Mouse (Mus musculus): ENCODE data around the gene Kiz.

Gene Kiz

DNA sequence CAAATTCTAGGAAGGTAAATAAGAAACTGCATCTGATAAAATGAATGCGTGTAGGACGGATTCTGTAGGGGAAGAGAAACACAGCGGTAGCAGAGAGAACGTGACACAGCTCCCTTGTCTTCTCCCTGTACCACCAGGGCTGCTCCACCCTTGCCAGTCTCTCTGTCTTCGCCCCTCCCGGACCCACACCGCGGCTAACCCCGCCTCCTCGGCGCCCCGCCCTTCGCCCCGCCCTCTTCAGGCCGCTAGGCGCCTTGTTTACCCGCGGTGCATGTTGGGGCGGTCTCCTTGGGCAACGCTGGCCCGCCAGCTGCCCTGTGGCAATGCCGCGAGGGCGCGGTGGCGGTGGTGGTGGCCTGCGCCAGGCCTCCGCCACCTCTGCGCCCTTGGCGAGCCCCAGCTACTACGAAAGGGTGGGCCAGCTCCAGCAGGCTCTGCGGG lies at the start of gene Kiz:
TSS of gene Kiz (plus strand) at position 266 of the 441 bp plus-strand sequence.
- peak; percentile 94 to 96 for DNase-seq (ENCODE audit: low spot score in 2 of 2)

DNA sequence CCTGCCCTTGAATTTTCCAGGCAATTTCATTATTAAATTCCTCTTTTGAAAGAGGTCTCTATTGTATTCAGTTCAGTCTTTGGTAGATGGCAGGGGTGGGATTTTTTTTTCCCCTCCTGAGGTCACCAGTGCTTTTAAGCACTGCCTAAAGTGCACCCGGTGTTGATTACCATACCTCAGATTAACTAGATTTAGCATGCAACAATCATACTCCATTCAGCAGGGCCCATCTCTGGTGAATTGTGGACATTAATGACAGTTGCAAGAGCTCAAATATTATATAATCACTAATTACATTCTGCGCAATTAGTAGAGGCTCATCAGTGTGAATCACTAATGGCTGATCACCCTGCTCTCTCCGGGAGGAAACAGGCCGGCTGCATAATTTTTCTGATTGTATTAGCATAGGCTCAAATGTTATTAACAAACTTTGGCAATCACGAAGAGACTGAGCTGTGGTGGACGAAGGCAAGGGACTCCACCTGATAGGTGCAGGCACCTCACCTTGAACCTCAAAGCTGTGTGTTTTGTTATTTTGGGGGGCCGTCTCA lies 45.9 kb upstream of the Kiz start:
- DNase-seq (ENCODE audit: low spot score in 2 of 2) = no peak

DNA sequence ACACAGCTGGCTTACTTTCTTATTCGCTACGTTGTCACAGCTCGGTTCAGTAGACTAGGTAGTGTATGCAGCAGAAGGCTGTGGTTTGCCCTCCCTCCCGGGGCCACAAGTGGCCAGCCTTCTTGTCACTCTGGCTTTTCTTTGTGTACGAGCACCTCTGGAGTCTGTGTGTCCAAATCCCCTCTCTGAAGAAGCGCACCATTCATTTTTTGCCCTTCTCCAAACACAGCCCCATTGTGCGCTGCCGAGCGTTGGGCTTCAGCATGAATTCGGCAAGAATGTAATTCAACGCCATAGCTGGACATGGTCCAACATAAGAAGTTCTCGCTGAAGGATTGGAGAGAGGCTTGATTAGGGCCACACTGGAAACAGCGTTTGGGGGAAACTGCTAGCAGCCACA lies 45.0 kb upstream of the Kiz start:
- no peak for DNase-seq (ENCODE audit: low spot score in 2 of 2)

DNA sequence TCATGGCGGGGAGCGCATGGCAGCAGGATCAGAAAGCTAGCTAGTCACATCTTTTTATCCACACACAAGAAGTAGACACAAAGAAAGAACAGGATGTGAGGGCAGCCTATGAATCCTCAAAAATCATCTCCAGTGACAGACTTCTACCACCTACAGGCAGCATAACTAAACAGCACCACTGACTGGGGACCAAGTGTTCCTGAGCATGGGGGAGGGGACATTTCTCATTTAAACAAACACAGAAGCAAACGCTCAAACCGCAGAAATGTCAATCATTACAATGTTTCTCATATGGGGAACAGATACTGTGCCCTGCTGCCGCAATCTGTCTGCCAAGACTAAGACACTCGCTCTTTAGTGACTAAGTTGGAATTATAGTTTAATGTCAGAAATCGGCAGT lies 40.7 kb upstream of the Kiz start:
- DNase-seq (ENCODE audit: low spot score in 2 of 2) = no peak

DNA sequence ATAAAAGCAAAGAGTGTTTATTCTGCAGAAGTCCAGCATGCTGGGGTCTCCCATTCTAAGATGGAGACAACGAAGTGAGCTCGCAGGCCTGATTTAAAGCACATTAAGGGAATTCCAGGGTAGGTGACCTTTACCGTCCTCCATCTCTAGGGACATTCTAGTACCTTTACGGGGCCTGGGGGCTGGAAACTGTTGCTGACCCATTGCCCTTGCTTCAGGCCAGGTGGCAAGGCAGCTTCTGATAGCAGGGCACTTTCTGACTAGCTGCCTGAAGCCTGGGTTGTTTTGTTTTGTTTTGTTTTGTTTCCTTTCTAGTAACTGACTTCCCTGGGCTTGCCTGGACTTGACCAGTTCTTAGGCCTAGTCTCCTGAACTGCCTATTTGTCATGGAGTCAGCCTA lies 36.6 kb upstream of the Kiz start:
- DNase-seq (ENCODE audit: low spot score in 2 of 2) = no peak

DNA sequence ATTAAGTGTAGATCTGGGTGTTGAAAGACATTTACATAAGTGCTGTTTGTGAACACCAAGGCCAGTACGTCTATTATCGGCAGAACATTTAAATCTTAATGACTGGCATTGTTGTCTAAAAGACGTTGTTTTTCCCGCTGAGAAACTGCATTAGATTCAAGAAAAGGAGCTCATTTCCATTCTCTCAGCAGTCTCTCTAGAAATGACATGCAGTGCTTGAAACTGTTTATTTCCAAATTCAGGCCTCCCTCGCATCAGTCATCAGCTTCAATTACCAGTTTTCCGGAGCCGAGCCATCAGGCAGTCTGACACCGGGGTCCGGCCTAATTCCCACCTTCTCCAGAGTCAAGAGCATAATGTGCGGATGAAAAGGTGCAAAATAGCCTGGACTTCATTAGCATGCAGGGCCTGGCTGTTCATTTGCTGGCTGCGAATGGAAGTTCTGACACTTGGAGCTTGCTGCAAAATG lies 32.1 kb upstream of the Kiz start:
- no peak for DNase-seq (ENCODE audit: low spot score in 2 of 2)

DNA sequence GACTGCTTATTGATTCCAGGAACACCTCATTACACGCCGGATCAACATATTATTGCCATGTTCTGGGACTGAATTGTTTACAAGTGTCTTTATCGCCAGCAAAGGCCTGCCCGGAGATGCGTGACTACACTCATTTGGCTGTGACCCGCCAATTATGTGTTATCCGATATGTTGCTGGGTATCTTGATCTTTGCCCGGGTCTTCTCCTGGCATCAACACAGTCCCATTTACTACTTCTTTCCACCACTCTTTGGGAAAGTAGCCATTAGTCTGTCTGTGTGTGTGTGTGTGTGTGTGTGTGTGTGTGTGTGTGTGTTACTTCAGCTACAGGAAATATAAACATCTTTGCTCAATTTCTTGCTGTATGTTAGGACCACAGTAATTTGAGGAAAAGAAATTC lies 31.6 kb upstream of the Kiz start:
- no peak for DNase-seq (ENCODE audit: low spot score in 2 of 2)

DNA sequence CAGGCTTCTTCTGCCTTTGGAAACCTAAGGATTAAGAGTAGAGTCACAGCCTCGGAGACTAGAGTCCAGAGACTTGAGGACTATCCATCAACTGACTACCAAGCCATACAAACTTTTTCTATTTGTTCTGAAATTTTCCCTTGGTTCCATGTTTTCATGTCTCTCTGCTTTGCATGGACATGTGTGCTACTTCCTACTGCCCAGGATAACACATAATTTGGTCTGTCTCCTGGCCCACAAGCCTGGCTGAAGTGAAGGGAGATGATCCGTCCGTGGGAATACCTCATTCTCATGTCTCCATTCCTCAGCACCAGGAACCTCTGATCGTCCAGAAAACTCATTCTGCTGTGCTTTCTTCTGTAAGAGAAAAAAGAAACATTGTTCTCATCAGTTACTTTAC lies 27.7 kb upstream of the Kiz start:
- DNase-seq (ENCODE audit: low spot score in 2 of 2) = no peak

DNA sequence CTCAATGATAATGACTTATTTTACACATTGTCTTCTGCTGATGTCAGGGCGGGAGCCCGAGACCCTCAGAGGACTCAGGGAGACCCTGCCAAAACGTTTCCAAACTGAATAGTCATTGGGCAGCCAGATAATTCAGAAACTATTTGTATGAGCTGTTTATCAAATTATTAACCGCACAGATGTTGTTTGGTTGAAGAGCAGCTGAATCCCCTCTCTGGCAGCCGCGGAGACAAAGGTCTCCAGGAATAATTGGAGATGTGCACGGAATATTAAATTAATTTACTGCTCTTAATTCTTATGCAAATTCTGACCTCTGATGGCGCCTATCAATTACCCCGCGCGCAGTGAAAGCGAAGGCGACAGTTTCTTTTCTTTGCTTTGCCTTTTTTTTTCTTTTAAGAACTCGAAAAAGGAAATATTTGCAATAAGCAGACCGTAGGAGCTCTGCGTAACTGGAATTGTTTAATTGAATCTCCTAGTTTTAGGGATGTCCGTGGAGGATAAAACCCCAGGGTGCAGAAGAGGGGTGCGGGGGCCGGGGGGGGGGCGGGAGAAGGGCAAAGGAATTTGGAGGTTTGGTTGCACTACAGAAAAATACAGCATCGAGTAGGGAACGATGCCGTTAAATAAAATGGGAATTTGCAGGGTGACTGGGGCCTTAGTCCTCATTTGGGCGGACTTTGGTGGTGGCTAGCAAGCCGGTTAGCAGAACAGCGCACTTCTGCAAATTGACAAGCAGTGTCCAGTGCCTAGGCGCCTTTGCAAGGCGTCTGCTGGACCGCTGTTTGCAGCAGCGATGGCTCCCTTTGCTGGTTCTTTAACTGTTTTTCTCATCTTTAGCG lies 22.2 kb upstream of the Kiz start:
- DNase-seq (ENCODE audit: low spot score in 2 of 2) = no peak

DNA sequence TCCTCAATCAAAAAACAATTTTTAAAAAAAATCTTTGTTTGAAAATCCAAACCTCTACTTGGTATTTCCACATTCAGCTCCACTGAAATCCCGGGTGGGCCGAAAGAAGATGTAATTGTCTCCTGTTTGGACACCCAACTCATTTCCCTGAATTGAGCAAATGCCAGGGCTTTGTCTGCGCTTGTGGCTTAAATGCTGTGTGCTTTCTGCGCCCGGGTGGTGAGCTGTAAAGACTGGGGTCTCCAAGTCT lies 21.7 kb upstream of the Kiz start:
- DNase-seq (ENCODE audit: low spot score in 2 of 2) = no peak

DNA sequence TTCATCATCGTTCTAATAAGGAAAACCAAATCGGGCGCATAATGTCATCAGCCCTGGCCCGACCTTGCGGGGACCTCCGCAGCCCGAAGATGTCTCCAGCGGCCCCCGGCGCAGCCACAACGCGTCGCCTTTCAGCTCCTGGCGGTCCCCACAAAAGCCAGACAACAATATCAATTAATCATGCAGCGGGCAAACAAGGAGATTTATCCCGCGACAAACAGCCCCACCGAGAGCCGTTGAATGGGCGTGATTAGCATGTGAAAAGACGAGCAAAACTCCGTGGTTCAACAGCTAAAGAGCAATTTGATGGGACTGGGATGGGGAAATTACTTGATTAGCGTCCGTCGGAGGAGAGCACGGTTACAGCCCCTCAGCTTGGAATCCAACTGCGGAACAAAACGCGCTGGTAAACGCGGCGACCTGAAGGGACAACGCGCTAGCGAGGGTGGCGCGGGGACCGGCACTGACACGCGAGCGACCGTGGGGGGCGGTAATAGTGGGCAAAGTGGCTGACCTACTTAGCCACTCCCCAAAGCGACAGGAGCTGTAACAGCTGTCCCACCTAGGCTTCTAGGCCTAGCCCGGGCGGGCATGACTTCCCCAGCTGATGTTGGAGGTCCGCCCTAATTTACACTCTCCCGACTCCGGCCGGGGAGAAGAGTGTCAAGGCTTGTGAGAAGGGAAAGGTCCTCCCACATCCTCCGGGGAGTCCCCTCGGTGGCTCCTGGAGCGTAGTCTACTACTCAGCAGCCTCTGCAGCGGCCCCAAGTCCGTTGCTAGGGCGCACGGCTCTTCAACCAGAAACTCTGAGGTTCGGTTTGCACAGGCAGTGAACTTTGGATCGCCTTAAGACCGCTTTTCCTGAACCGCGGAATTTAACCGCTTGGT lies 21.1 kb upstream of the Kiz start:
- DNase-seq (ENCODE audit: low spot score in 2 of 2) = no peak

DNA sequence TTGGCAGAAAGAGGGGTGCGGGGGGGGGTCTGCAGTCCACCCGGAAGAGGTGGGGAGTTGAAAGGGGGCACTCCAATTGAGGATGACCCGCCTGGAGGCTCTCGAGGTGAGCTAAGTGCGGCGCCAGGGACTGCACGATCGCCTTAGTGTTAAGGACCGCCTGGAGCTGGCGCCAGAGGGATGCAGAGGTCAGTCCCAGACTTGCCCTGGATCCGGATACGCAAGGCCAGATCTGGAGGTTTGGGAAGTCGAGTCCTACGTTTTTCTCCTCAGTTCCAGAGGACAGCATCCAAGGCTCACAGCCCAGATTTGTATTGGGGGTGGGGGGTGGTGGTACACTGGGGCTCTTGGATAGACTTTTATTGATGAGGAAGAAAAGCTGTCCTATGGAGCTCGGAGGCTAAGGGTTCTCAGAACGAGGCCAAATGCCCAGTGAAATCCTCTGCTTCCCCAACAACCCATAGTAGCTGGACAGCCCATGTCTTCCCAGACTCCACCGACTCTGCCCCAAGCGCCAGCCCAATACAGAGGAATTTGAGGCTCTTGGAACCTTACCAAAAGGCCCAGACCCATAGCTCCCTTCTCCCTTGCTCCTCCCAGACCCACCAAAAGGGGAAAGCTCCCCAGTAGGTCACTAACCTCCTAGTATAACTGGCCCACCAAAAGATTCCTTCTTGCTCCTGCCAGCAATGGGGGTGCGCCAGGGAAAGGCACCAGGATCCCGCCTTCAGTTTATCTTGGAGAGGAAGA lies 20.2 kb upstream of the Kiz start:
- DNase-seq (ENCODE audit: low spot score in 2 of 2) = no peak

DNA sequence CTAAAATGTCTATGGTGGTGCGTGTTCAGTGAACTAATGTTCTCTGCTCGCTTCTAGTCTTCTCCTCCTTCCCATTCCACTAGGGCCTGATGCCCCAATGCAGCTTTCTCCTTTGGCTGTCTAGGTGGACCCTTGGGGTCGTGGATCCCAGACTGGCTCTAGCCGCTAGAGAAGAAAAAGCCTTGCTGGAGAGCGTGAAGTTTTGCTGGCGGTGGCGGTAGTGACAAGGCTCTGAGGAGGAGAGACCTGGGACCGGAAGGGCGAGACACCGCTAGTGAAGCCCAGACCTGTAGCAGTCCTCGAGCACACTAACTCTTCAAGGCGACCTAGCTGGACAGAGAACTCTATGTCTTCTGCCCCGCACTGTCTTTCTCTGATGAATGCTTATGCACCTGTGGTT lies 19.4 kb upstream of the Kiz start:
- DNase-seq (ENCODE audit: low spot score in 2 of 2) = no peak

DNA sequence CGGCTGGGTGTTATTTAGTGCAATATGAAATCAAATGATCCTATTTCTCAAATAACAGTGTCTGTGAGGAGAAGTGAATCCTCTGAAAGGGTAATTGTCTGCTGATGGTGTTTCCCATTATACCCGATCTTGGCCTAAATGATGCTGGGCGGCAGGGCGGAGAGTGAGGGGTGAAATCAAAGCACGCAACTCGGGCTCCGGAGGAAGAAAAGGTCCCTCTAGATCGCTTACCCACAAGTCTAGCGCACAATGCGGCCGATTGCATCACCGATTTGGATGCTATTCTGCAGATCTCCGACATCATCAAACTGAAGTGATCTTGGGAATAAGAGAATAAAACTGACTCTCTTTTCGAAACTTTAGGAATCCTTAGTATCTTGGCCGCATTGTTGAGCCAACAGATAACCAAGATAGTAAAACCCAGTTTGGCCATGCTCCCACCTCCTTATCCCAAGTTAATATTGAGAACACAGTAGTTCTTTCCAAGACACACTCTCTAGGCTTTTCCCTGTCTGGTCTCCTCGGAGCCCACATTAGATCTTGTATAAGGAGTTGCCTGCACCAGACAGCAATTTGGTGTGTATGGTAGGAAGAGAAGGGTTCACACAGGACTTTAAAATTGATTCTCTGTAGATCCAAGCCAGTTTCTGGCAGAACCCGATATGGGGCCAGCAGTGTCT lies 18.7 kb upstream of the Kiz start:
- no peak for DNase-seq (ENCODE audit: low spot score in 2 of 2)

DNA sequence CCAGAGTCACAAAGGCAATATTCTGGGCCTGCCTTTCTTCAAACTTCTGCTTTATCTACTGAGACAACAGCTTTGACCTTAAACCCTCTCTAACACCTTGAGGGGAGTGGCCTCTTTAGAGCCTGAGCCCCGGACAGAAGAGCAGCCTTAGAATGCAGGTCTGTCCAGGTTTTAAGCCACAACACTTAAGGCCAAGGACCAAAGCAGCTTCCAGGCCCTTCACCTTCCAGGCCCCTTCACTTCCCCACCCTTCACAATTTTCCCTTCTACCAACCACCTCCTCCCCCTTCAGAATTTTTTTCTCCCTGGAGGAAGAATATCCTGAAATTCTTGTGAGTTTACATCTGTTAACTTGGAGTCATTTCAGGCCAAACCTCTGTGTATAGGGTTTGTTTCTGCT lies 18.0 kb upstream of the Kiz start:
- no peak for DNase-seq (ENCODE audit: low spot score in 2 of 2)

DNA sequence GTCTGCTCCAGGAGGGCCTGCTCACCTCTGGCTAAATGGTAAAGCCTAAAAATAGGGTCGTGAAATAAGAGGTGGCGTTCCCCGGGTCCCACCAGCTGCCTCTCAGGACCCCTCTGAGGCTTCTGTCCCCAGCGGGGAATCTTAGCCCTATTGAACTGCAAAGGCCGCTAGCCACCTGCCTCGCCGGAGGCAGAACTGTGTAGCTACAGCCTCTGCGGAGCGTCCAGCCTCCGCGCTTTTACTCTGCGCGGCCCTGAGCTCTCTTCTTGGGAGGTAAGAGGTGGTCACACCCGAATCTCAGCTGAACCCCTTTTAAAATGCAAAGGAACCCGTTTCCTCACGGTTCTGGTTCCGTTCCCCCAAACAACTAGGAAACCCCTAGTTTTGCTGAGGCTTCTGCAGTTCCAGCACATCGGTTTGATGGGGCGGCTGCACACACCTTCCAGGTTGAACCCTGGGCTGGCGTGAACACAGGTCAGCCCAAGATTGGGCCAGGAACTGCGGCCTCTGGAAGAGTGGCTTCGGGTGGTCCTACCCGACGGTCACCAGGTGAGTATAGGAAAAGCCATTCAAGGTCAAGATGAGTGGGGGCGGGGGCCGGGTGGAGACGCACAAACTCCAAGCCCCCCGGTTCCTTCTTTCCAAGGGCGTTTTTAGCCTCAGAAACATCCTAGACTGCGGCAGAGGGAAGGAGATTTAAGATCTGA lies 16.9 kb upstream of the Kiz start:
- no peak for DNase-seq (ENCODE audit: low spot score in 2 of 2)

DNA sequence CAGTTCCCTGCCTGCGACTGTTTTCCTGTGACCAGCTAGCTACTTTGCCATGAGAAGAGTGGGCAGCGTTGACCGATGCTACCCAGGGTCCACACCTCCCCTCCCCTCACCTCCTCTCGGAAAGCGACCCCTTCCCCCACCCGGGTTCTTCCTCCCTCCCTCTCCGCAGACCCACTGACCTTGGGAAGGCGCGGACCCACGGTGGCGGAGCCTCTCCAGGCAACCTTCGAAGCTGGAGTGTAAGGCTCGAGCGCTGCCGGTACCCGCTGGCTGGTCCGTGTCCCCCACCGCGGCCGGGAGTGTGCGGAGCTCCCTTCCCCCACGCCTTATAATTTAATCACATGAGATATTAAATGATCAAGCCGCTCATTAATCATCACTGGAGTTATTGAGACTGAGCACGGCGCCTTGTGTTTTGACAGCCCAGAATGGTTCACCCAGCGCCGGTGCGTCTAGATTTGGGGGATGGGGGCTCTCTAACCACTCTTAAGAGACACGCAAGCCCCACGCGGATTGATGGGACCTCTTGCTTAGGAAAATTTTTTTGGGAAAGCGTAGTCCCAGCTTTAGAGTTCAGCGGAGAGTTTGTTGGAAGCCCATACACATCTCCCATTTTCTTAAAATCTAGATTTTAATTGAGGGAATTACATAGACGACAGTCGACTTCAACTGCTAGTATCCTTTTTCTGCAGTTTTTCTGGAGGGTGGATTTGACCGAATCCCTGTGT lies 16.2 kb upstream of the Kiz start:
- no peak for DNase-seq (ENCODE audit: low spot score in 2 of 2)

DNA sequence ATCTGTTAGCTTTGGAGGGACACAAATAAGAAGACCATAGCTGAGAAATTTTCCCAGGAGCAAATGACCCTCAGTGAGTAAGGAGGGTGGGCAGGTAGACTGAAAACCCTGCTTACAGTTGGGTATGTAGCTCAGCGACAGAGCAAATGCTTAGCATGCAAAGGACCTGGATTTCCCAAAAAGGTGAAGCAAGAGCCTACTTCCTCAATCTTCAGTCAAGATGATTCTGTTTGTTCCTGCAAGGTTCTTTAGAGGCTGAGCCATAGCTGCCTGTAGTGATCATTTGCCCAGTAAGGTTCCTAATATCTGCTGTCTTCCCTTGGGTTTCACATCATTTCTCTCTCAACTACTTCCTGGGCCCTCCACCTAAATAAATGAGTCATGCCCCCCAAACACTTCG lies 7.8 kb upstream of the Kiz start:
- DNase-seq (ENCODE audit: low spot score in 2 of 2) = no peak

DNA sequence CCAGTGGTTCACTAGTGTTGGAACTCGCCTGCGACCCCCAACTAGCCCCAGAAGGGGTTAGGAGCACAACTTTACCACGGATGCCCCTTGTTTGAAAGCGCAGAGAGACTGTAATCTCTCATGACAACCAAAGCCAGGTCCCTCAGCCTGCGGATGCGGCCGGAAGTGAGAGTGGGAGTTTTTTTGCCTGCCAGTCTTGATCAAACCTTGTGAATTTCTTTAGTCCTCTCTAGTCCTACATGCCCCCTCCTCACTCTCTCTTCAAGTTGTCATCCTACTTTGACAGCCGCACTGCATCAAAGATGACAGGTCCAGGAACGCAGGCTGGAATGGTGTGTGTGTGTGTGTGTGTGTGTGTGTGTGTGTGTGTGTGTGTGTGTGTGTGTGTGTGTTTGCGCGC lies 456 bp downstream of the Kiz start:
- DNase-seq (ENCODE audit: low spot score in 2 of 2) = peak in 1 of 2 experiments; percentile 56

DNA sequence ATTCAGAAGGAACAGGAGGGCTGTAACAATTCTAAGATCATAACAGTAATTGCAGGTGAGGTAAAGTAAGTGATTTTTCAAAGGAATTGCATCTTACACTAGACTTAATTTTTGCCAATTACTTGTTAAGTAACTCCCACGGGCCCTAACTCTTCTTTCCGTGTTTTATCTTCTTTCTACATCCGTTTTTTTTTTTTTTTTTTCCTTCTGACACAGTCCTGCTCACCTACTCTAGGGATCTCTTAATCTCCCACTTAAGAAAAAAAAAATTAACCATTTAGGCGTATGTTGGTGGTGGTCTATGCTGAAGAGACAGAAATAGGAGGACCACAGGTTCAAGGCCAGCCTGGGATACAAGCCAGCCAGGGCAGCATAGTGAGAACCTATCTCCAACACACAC lies 1.2 kb downstream of the Kiz start:
- DNase-seq (ENCODE audit: low spot score in 2 of 2) = no peak

All from thymus, postnatal 10 days (tissue).